Mouse (Mus musculus): Measurements from ENCODE around the gene Cdc37.

Cdc37 gene

DNA sequence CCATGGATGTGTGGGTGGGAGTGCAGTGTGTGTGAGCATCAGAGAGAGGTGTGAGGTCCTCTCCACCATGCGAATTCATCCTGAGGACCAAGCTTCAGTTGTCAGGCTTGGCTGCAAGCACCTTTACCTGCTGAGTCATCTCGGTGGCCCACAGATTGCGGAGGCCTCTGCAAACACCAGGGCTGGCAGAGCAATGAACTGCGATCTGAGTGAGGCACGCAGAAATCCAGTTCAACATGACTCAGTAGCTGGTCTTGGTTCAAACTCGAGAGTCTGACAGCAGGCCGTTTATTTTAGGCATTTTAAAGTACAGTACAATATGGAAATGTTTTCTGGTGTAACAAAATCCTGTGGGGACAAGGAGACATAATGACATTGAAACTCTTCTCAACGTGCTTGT is 52.0 kb downstream of the Cdc37 start:
- no peak for DNase-seq (ENCODE audit: low read depth, low spot score)

DNA sequence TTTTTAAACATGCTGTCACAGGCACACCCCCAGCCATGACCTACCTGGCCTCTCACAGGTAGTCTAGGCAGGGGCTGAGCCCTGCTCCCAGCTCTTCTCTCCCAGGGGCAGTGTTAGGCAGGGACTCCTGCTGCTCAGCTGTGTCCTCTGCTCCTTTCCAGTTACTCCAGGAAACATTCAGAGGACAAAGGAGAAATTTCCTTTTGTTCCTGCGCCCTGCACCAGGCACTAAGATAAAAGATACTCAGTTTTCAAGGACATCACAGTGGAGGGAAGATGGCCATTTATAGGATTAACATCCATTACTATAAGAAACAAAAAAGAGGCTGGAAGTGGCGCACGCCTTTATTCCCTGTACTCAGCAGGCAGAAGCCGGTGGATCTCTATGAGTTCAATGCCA is 53.8 kb downstream of the Cdc37 start:
- DNase-seq (ENCODE audit: low read depth, low spot score) = no peak

DNA sequence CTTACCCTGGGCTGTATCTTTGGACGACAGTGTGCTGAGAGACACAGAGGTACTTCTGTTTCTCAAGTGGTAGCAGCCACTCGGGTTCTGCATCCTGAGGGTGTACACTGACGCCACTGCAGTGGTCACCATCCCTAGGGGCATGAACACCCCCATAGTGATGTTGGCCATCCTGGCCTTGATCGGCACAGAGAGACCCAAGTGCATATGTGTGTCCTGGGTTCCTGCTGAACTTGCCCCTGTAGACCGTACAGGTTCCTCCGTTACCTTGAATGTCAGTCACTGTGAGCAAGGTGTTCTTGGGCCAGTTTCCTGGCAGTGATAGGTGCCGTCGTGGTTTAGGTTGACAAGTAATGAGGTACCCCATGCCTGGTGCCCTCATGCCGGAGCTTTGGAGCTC is 56.4 kb downstream of the Cdc37 start:
- DNase-seq (ENCODE audit: low read depth, low spot score) = no peak

DNA sequence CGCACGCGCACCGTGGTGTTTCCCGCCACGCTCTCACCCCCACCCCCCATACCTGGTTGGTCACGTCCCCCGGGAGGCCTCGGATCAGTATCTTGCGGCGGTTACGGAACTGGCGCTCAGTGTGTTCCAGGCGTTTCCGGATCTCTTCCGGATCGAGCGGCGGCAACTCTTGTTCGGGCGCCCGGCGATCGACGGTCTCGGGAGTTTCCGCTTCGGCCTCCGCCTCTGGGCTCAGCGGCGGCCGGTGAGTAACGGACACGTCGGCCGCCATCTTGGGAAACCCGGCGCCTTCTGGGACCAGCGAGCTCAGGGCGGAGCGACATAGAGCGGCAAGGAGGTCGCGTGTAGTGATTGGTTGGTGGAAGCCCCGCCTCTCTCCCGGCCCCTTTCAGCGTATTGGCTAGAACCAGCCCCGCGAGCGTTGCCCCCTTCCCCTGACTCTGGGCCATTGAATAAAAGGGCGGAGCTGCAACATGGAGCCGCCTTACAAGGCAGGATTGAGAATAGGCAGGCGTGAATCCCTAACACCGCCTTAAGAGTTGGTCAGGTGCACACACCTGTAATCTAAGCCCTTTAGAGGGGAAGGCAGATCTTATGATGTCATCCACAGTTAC is 58.0 kb downstream of the Cdc37 start, which contains the start of the genes Gm38431 and Raver1:
Gene Gm38431 (minus strand): TSS at position 291 of the 614 bp plus-strand sequence.
Gene Raver1 (minus strand): TSS at position 302 of the 614 bp plus-strand sequence.
- DNase-seq (ENCODE audit: low read depth, low spot score) = peak; percentile 98

DNA sequence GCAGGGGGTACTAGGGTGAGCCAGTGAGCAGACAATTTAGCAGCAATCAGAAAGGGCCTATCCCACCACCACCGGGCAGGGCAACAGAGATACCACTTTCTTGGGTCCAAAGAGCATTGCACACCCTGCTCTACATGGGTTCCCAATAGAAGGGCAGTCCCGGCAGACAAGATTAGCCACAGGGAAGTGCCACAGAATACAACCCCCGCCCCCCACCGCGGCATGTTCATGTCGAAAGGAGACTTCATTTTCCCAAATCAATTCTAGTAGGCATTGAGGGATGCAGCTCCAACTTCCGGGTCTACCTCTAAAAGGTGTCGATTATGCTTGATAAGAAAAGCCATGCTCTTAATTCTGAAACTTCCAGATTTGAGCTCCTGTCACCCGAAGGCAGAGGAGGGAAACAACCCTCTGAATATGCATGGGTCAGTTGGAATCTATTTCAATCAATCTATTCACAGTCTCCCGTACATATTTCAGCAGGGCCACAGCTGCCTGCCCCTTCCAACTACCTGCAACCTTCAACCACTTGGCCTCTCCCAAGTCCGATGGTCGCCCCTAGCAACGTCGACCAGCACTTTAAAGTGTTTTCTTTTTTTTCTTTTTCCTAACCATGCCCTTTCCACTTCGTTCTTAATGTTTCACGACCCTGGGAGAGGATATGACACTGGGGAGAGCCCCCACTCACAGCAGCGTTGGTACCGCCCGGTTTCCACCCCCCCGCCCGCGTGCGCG is 58.6 kb downstream of the Cdc37 start:
- DNase-seq (ENCODE audit: low read depth, low spot score) = no peak

DNA sequence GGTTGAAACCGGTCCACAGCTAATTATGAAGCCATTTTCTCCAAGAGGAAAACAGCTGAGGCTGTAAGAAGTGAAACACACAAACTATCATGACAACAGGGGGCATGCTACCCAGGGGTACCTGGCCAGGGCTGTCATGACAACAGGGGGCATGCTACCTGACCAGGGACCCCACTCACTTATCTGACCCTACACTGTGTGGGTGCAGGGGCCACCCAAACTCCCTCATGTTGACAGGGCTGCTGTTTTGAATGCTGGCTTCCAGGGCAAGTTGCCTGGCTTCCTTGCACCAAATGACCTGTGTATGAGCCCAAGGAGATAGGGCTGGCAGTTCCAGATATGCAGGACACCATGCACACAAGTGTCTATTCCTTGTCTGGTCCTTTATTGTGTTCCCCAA is 59.2 kb downstream of the Cdc37 start:
- DNase-seq (ENCODE audit: low read depth, low spot score) = no peak

DNA sequence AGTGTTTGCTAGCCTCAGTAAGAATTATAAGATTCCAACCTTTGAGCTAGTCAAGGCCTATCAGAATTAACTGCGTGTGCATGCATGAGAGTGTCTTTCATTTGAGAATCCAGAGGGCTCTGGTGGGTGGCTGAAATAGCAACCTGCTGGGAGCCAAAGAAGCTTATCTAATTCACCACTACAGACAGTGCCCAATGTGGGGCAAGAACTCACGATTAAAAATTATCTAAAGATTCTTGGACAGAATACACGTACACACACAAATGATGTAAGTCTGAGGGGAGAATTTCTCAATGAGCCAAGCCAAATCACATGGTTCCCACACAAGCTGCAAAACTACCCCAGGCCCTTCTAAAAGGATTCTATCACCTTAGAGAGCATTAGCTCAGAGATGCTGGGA is 66.5 kb downstream of the Cdc37 start:
- no peak for DNase-seq (ENCODE audit: low read depth, low spot score)

Data from CD4-positive, CD25-positive, alpha-beta regulatory T cell, adult 2 months (primary cell).